Mouse (Mus musculus) ES-E14 (cell line): ENCODE measurements around the gene Ankfn1.

ENCODE experiments used
- CHD2 ChIP-seq: IDR thresholded peaks from 2 replicates; pipeline ENCODE4 v1.6.1; 2014; ENCODE audit warnings: mild to moderate bottlenecking, low read depth, low read length, inconsistent platforms
- ZC3H11A ChIP-seq: IDR thresholded peaks from 2 replicates; pipeline ENCODE4 v1.6.1; 2012; ENCODE audit warnings: low read depth, mild to moderate bottlenecking, inconsistent platforms, low read length, borderline replicate concordance
- ZNF384 ChIP-seq: IDR thresholded peaks from 2 replicates; pipeline ENCODE4 v1.6.1; 2012; ENCODE audit warnings: low read depth, low read length, inconsistent platforms

GRCm38 (mm10) chr11:89607270-89607669 lies 170.2 kb downstream of the Ankfn1 start:
- TF ChIP-seq ZC3H11A (no peak), CHD2 (no peak), ZNF384 (no peak)
